Mouse (Mus musculus): ENCODE data around the gene Llph. TPM values are rescaled to one million over a fixed set of nuclear protein-coding genes. Genes with fewer than 3 reads are reported as not detected.
A peak's percentile ranks its signal among the peaks of the same experiment; 100 is the strongest.
"Not testable (repeated sequence)": the region's sequence is repeated elsewhere in the genome, so short reads cannot be mapped to it uniquely, and the experiment has no call there.

Gene Llph
- polyA plus RNA-seq, 1 experiment, result 4.5 TPM

- peaks cover 24% of the 10 kb centered on the region for H3K4me1 ChIP-seq (ENCODE audit: control insufficient read depth)
- peak overlapping the region; percentile 89 for H3K4me3 ChIP-seq (replicated peaks)
- H3K9me3 ChIP-seq (ENCODE audit: control insufficient read depth, low read length), result 0 out of 2 replicates have a peak, but pooled peaks cover 3% of the 10 kb centered on the region
- H3K27me3 ChIP-seq (ENCODE audit: control insufficient read depth), result no peaks in the 10 kb centered on the region
- H3K36me3 ChIP-seq (ENCODE audit: control insufficient read depth), result peaks cover 10% of the 10 kb centered on the region
- TF ChIP-seq GATA1 (IDR thresholded peaks at IDR 0.05; ENCODE audit: low read length) (no peak), TAL1 (IDR thresholded peaks at IDR 0.05; ENCODE audit: low read length) (no peak)
Measured at GRCm38 (mm10) chr10:120209539-120209925, 17.3 kb upstream of the Llph start.

GRCm38 (mm10) chr10:120210096-120210495, 16.8 kb upstream of the Llph start:
- Histone ChIP-seq H3K27me3 (ENCODE audit: control insufficient read depth) (no peaks in the 10 kb centered on the region), H3K4me3 (replicated peaks) (peak overlapping the region; percentile 89), H3K4me1 (ENCODE audit: control insufficient read depth) (peaks cover 24% of the 10 kb centered on the region), H3K9me3 (ENCODE audit: control insufficient read depth, low read length) (0 out of 2 replicates have a peak, but pooled peaks cover 3% of the 10 kb centered on the region), H3K36me3 (ENCODE audit: control insufficient read depth) (peaks cover 12% of the 10 kb centered on the region)
- TF ChIP-seq GATA1 (IDR thresholded peaks at IDR 0.05; ENCODE audit: low read length) (no peak), TAL1 (IDR thresholded peaks at IDR 0.05; ENCODE audit: low read length) (no peak)

DNA sequence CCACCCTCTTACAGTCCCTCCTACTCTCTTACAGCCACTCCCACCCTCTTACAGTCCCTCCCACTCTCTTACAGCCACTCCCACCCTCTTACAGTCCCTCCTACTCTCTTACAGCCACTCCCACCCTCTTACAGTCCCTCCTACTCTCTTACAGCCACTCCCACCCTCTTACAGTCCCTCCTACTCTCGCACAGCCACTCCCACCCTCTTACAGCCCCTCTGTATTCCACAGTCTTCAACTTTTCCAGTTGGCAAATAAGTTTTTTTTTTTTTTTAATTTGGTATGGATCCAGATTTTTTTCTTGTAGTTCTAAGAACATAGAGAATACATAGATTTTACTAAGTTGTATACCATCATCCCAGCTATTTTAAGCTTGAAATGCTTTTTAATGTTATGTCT, 9.8 kb upstream of the Llph start:
- H3K4me1 ChIP-seq (ENCODE audit: control insufficient read depth); H3K4me3 ChIP-seq (replicated peaks); H3K9me3 ChIP-seq (ENCODE audit: control insufficient read depth, low read length); H3K27me3 ChIP-seq (ENCODE audit: control insufficient read depth): not testable (repeated sequence)
- peaks cover 34% of the 10 kb centered on the region for H3K36me3 ChIP-seq (ENCODE audit: control insufficient read depth)

- TF ChIP-seq GATA1 (IDR thresholded peaks at IDR 0.05; ENCODE audit: low read length) (no peak), TAL1 (IDR thresholded peaks at IDR 0.05; ENCODE audit: low read length) (no peak)
- peaks cover 3% of the 10 kb centered on the region for H3K4me1 ChIP-seq (ENCODE audit: control insufficient read depth)
- H3K9me3 ChIP-seq (ENCODE audit: control insufficient read depth, low read length), result no peaks in the 10 kb centered on the region
- H3K27me3 ChIP-seq (ENCODE audit: control insufficient read depth), result no peaks in the 10 kb centered on the region
- H3K36me3 ChIP-seq (ENCODE audit: control insufficient read depth), result peaks cover 35% of the 10 kb centered on the region
- no peak overlapping the region for H3K4me3 ChIP-seq (replicated peaks)
Measured at GRCm38 (mm10) chr10:120218996-120219395, 7.9 kb upstream of the Llph start.

DNA sequence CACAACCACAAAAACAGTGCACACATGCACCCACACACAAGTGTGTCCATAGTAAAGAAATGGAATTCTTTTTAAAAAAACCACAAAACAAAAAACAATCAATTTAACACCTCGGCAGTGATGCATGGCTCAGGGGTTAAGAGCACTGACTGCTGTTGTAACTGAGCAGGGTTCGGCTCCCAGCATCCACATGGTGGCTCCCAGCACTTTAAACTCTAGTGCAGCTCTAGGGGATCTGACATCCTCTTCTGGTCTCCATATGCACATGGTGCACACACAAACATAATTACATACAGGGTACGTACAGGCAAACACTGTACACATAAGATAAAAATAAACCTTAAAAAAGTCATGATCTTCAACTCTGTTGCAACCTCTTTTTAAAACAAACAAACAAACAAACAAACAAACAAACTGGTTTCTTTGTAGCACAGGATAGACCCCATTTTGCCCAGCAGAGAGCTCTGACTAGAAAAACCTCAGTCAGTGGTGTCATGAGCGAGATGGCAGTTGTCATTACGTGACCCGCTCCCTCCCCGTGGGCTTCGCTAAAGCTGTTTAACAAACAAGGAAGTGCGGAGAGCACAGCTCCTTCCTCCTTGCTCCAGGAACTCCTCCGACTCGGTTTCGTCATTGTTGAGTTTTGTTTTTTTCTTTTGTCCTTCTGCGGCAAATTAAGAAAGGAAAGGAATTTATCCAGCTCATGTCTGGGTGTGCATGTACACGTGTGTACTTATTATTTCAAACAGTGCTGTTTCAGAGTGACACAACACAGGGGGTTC, 7.1 kb upstream of the Llph start:
- H3K4me3 ChIP-seq (replicated peaks), result no peak overlapping the region
- no peaks in the 10 kb centered on the region for H3K9me3 ChIP-seq (ENCODE audit: control insufficient read depth, low read length)
- no peaks in the 10 kb centered on the region for H3K27me3 ChIP-seq (ENCODE audit: control insufficient read depth)
- H3K36me3 ChIP-seq (ENCODE audit: control insufficient read depth), result peaks cover 37% of the 10 kb centered on the region
- TF ChIP-seq GATA1 (IDR thresholded peaks at IDR 0.05; ENCODE audit: low read length) (no peak), TAL1 (IDR thresholded peaks at IDR 0.05; ENCODE audit: low read length) (no peak)
- peaks cover 3% of the 10 kb centered on the region for H3K4me1 ChIP-seq (ENCODE audit: control insufficient read depth)

- Histone ChIP-seq H3K4me3 (replicated peaks) (no peak overlapping the region), H3K4me1 (ENCODE audit: control insufficient read depth) (peaks cover 3% of the 10 kb centered on the region), H3K9me3 (ENCODE audit: control insufficient read depth, low read length) (no peaks in the 10 kb centered on the region), H3K36me3 (ENCODE audit: control insufficient read depth) (peaks cover 34% of the 10 kb centered on the region), H3K27me3 (ENCODE audit: control insufficient read depth) (no peaks in the 10 kb centered on the region)
- TF ChIP-seq TAL1 (IDR thresholded peaks at IDR 0.05; ENCODE audit: low read length), result no peak
- no peak for TF ChIP-seq GATA1 (IDR thresholded peaks at IDR 0.05; ENCODE audit: low read length)
Measured at GRCm38 (mm10) chr10:120220776-120221175, 6.1 kb upstream of the Llph start.

DNA sequence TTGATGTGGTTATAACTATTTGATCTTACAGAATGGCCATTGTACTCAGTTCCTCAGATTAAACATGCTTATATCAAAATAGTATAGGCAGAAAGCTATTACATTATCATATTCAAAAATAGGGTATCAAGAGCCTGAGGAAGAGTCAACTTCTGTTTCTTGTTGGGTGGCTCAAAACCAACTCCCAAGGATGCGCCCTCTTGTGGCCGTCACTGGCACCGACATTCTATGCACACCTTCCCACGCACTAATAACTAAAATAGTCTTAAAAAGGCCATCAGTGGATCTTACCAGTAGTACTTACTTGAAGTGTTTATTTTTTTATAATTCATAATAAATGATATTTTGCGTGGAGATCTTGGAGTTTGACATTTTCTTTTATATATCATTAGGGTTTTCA, 4.8 kb downstream of the Llph start:
- Histone ChIP-seq H3K9me3 (ENCODE audit: control insufficient read depth, low read length) (no peaks in the 10 kb centered on the region), H3K27me3 (ENCODE audit: control insufficient read depth) (no peaks in the 10 kb centered on the region), H3K4me1 (ENCODE audit: control insufficient read depth) (peaks cover 27% of the 10 kb centered on the region), H3K4me3 (replicated peaks) (no peak overlapping the region), H3K36me3 (ENCODE audit: control insufficient read depth) (peaks cover 44% of the 10 kb centered on the region)
- TF ChIP-seq GATA1 (IDR thresholded peaks at IDR 0.05; ENCODE audit: low read length) (no peak), TAL1 (IDR thresholded peaks at IDR 0.05; ENCODE audit: low read length) (no peak)

DNA sequence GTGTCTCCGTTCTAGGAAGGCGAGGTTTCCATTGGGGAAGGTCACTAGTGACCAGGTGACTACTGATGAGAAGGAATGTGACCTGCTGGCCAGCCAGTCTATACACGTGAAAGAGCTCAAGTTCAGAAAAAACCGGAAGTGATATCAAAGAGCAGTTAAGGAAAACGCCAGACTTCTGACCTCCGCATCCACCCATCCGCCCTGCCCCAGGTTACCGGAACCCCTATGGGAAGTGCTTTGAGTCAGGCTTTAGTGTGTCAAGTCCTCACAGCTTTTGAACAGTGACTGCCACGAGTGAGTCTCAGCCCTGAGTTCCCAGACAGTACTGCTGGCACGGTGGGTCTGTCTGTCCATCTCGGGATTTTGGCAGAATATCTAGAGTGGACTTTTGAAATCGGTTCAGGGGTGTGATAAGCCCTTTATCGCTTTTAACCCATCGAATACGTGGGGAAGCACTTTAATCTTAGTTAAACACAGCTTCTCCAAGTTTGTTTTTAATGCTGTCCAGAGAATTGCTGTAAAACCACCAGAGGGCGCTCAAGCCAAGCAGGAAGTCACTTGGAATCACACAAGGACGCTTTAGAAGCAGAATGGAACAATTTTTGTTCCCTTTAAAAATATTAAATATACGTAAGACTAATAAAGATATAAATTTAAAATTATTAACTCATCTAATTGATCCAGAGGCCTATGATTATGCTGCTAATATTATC, 6.9 kb downstream of the Llph start:
- Histone ChIP-seq H3K36me3 (ENCODE audit: control insufficient read depth) (peaks cover 37% of the 10 kb centered on the region), H3K4me1 (ENCODE audit: control insufficient read depth) (peaks cover 9% of the 10 kb centered on the region), H3K9me3 (ENCODE audit: control insufficient read depth, low read length) (no peaks in the 10 kb centered on the region), H3K27me3 (ENCODE audit: control insufficient read depth) (no peaks in the 10 kb centered on the region), H3K4me3 (replicated peaks) (no peak overlapping the region)
- TF ChIP-seq TAL1 (IDR thresholded peaks at IDR 0.05; ENCODE audit: low read length), result no peak
- no peak for TF ChIP-seq GATA1 (IDR thresholded peaks at IDR 0.05; ENCODE audit: low read length)

- no peaks in the 10 kb centered on the region; the same call in 1 of the 2 replicates for H3K27me3 ChIP-seq (ENCODE audit: control insufficient read depth)
- H3K36me3 ChIP-seq (ENCODE audit: control insufficient read depth), result peaks cover 12% of the 10 kb centered on the region
- TF ChIP-seq GATA1 (IDR thresholded peaks at IDR 0.05; ENCODE audit: low read length), result no peak
- no peak for TF ChIP-seq TAL1 (IDR thresholded peaks at IDR 0.05; ENCODE audit: low read length)
- no peak overlapping the region for H3K4me3 ChIP-seq (replicated peaks)
- peaks cover 2% of the 10 kb centered on the region; the same call in 1 of the 2 replicates for H3K4me1 ChIP-seq (ENCODE audit: control insufficient read depth)
- H3K9me3 ChIP-seq (ENCODE audit: control insufficient read depth, low read length), result no peaks in the 10 kb centered on the region
Measured at GRCm38 (mm10) chr10:120236855-120237254, 10.0 kb downstream of the Llph start.
